Mouse (Mus musculus) ES-Bruce4 (cell line): ENCODE measurements around the gene Eif4e2. TPM values are rescaled to one million over a fixed set of nuclear protein-coding genes. Genes with fewer than 3 reads are reported as not detected.

Source experiments
- H3K27ac ChIP-seq: 2 replicates; pipeline ENCODE4 v1.5.1; 2012; ENCODE audit warnings: low read length, inconsistent platforms; ENCODE audit not compliant: insufficient read depth
- H3K27me3 ChIP-seq: 2 replicates; pipeline ENCODE4 v1.6.1; 2012; ENCODE audit warnings: mild to moderate bottlenecking, low read length, inconsistent platforms; ENCODE audit not compliant: control insufficient read depth, poor library complexity, insufficient read depth, severe bottlenecking
- H3K36me3 ChIP-seq: 2 replicates; pipeline ENCODE4 v1.6.1; 2012; ENCODE audit warnings: inconsistent platforms, mild to moderate bottlenecking, low read length, moderate library complexity; ENCODE audit not compliant: control insufficient read depth, poor library complexity, insufficient read depth, severe bottlenecking
- H3K4me1 ChIP-seq: one replicate; pipeline ENCODE4 v1.8.1; 2011; ENCODE audit warnings: low read length; ENCODE audit not compliant: control insufficient read depth, insufficient read depth
- H3K4me3 ChIP-seq: 2 replicates; pipeline ENCODE4 v1.5.1; 2011; ENCODE audit warnings: low read depth, mild to moderate bottlenecking, low read length
- H3K9ac ChIP-seq: 2 replicates; pipeline ENCODE4 v1.6.1; 2012; ENCODE audit warnings: low read depth, mild to moderate bottlenecking, inconsistent platforms; ENCODE audit not compliant: poor library complexity, severe bottlenecking
- H3K9me3 ChIP-seq: replicated peaks from 2 replicates; pipeline ENCODE4 v1.6.1; 2012; ENCODE audit warnings: mild to moderate bottlenecking, low read length, inconsistent platforms; ENCODE audit not compliant: control insufficient read depth, poor library complexity, insufficient read depth, severe bottlenecking
- CTCF ChIP-seq: IDR thresholded peaks from one replicate; pipeline ENCODE4 v1.8.1; 2011; ENCODE audit warnings: low read depth, low read length
- EP300 ChIP-seq: IDR thresholded peaks from 2 replicates; pipeline ENCODE4 v1.6.1; 2011; ENCODE audit warnings: low read depth, low read length; ENCODE audit not compliant: insufficient read depth
- POLR2A ChIP-seq: IDR thresholded peaks from one replicate; pipeline ENCODE4 v1.8.1; 2011; ENCODE audit warnings: low read length; ENCODE audit not compliant: insufficient read depth
- polyA plus RNA-seq: library from polyadenylated mRNA; stranded (reverse); fragments of >200 nt; gene quantifications from 2 replicates; pipeline ENCODE4 v1.2.4, GENCODE M21; 2011; ENCODE audit warnings: low read depth; ENCODE audit not compliant: missing spikeins, insufficient read depth, insufficient read length

The Eif4e2 gene
- polyA plus RNA-seq, 1 experiment, result 191 TPM

GRCm38 (mm10) chr1:87184751-87185139 lies 29.0 kb upstream of the Eif4e2 start:
- Histone ChIP-seq H3K27ac (no peak overlapping the region), H3K4me3 (no peak overlapping the region), H3K27me3 (no peaks in the 10 kb centered on the region), H3K9ac (no peak overlapping the region), H3K9me3 (no peaks in the 10 kb centered on the region), H3K4me1 (peaks cover 3% of the 10 kb centered on the region), H3K36me3 (no peaks in the 10 kb centered on the region)
- TF ChIP-seq CTCF (peak; percentile 70), EP300 (no peak), POLR2A (no peak)

- Histone ChIP-seq H3K4me1 (peaks cover 4% of the 10 kb centered on the region), H3K9me3 (no peaks in the 10 kb centered on the region), H3K27ac (no peak overlapping the region), H3K9ac (peak overlapping the region; percentile 77; the same call in 1 of the 2 replicates), H3K4me3 (0 out of 2 replicates have a peak overlapping the region, but pooled peaks have one; percentile 1), H3K36me3 (no peaks in the 10 kb centered on the region), H3K27me3 (no peaks in the 10 kb centered on the region)
- no peak for TF ChIP-seq CTCF
- TF ChIP-seq EP300, result no peak
- no peak for TF ChIP-seq POLR2A
Measured at GRCm38 (mm10) chr1:87185526-87185925, 28.2 kb upstream of the Eif4e2 start.

GRCm38 (mm10) chr1:87186261-87187036 lies 27.3 kb upstream of the Eif4e2 start:
- no peak for TF ChIP-seq POLR2A
- TF ChIP-seq EP300, result no peak
- no peak for TF ChIP-seq CTCF
- H3K36me3 ChIP-seq, result no peaks in the 10 kb centered on the region
- H3K27ac ChIP-seq, result no peak overlapping the region
- H3K4me3 ChIP-seq, result peak overlapping the region; percentile 89
- no peaks in the 10 kb centered on the region for H3K9me3 ChIP-seq
- peaks cover 4% of the 10 kb centered on the region for H3K4me1 ChIP-seq
- no peaks in the 10 kb centered on the region for H3K27me3 ChIP-seq
- peak overlapping the region; percentile 77 for H3K9ac ChIP-seq

- peak overlapping the region; percentile 77 for H3K9ac ChIP-seq
- no peaks in the 10 kb centered on the region for H3K27me3 ChIP-seq
- H3K9me3 ChIP-seq, result no peaks in the 10 kb centered on the region
- peaks cover 4% of the 10 kb centered on the region for H3K4me1 ChIP-seq
- no peaks in the 10 kb centered on the region for H3K36me3 ChIP-seq
- H3K4me3 ChIP-seq, result peak overlapping the region; percentile 89
- no peak overlapping the region for H3K27ac ChIP-seq
- TF ChIP-seq POLR2A, result no peak
- peak; percentile 74 for TF ChIP-seq CTCF
- TF ChIP-seq EP300, result no peak
Measured at GRCm38 (mm10) chr1:87187037-87187355, 26.7 kb upstream of the Eif4e2 start.

- Histone ChIP-seq H3K36me3 (no peaks in the 10 kb centered on the region), H3K27ac (no peak within 1 kb of the TSS), H3K9me3 (no peaks in the 10 kb centered on the region), H3K4me1 (peaks cover 1% of the 10 kb centered on the region), H3K9ac (no peak within 1 kb of the TSS), H3K27me3 (no peaks in the 10 kb centered on the region), H3K4me3 (peak within 1 kb of the TSS; percentile 12; the same call in 1 of the 2 replicates)
- no peak for TF ChIP-seq POLR2A
- TF ChIP-seq CTCF, result no peak
- no peak for TF ChIP-seq EP300
Measured at GRCm38 (mm10) chr1:87190429-87190828, 23.3 kb upstream of the Eif4e2 start, which contains the start of gene Chrnd. Gene Chrnd, plus strand, starts transcription at chr1:87190607.

GRCm38 (mm10) chr1:87197296-87197695 lies 16.4 kb upstream of the Eif4e2 start:
- Histone ChIP-seq H3K27ac (no peak overlapping the region), H3K36me3 (no peaks in the 10 kb centered on the region), H3K9me3 (no peaks in the 10 kb centered on the region), H3K4me1 (no peaks in the 10 kb centered on the region), H3K27me3 (no peaks in the 10 kb centered on the region), H3K4me3 (no peak overlapping the region), H3K9ac (no peak overlapping the region)
- TF ChIP-seq CTCF (no peak), EP300 (no peak), POLR2A (no peak)
